Mouse (Mus musculus) macrophage (primary cell): ENCODE measurements around the gene Thsd4. TPM values are rescaled to one million over a fixed set of nuclear protein-coding genes. Genes with fewer than 3 reads are reported as not detected.

Experiments
- H3K27ac ChIP-seq: fragments of 350-480 bp; formaldehyde crosslinking; 2 replicates; pipeline ENCODE4 v1.9.0; 2021
- H3K36me3 ChIP-seq: fragments of 350-480 bp; formaldehyde crosslinking; 2 replicates; pipeline ENCODE4 v1.9.0; 2021; ENCODE audit errors: inconsistent target
- H3K4me3 ChIP-seq: fragments of 350-480 bp; formaldehyde crosslinking; 2 replicates; pipeline ENCODE4 v1.9.0; 2021; ENCODE audit errors: inconsistent target
- H3K79me2 ChIP-seq: fragments of 350-480 bp; formaldehyde crosslinking; 2 replicates; pipeline ENCODE4 v1.9.0; 2021; ENCODE audit errors: inconsistent target
- WGBS: methylation state at CpG from one replicate; pipeline ENCODE4 v1.1.7; 2026; ENCODE audit warnings: inconsistent platforms; ENCODE audit not compliant: missing documents; 5-methylcytosine and 5-hydroxymethylcytosine counted together
- polyA plus RNA-seq: library from polyadenylated mRNA; stranded (reverse); fragments of 250-400 nt; gene quantifications from 3 replicates; pipeline ENCODE4 v1.2.4, GENCODE M21; 2018; ENCODE audit warnings: inconsistent platforms

The Thsd4 gene
- polyA plus RNA-seq, 1 experiment from 2014 or later, result not detected

DNA sequence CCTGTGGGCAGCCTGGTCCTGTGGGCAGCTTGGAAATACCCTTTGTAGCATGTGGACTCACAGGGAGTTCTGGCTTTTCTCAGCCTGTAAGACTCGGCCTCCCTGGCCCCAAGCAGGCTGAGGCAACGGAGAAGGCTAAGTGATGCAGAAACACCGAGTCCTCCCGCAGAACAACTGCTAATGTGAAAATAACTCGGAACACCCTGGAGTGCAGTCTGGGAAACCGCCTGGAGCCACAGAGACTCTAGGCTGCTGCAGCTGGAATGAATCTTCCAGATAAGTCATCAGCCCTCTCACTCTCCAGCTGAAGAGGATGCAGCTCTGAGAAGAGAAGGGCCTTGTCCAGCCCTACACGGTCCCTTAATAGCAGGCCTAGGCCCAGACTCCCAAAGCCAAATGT, 402.0 kb downstream of the Thsd4 start:
- no peaks in the 10 kb centered on the region for H3K36me3 ChIP-seq
- H3K79me2 ChIP-seq, result no peaks in the 10 kb centered on the region
- no peak overlapping the region for H3K4me3 ChIP-seq
- H3K27ac ChIP-seq, result no peak overlapping the region
- WGBS, result 91% methylated on average over 7 of the region's 7 CpGs

DNA sequence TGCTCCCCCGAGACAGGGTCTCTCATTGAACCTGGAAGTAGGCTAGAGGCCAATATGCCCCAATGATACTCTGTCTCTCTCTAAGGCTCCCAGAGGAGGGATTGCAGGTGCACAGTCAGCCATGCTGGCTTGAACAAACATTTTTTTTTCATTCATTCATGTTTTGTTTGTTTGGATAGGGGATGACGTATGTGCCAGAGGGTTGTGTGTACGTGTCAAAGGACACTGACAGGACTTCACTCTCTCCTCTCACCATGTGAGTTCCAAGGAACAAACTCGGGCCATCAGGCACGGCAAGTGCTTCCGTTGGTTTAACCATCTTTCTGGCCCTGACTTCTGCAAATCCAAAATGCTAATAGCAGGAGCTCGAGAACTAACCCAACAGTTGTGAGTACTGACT, 404.0 kb downstream of the Thsd4 start:
- Histone ChIP-seq H3K36me3 (no peaks in the 10 kb centered on the region), H3K27ac (no peak overlapping the region), H3K4me3 (no peak overlapping the region), H3K79me2 (no peaks in the 10 kb centered on the region)
- WGBS, result 84% methylated on average over 7 of the region's 7 CpGs

DNA sequence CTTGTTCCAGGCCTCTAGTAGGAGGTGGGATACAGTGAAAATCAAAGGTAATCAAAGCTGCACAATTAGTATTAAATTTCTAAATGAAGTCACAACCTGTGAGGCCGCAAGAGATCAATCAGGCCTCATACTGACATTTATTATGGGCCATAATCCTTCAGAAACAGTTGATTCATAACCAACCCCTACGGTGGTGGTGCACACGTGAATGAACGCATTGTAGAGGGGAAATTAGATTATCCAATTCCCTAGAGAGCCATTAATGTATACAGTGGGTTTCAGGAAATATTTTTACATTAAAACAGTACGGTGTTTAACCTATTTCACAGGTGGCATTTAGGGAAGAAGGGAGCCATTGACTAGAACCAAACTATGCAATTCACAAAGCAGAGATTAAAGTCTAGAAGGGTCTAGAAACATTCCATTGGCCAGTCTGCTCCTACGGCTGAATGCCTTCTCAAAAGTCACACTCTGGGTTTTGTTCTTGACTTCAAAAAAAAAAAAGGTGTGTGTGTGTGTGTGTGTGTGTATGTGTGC, 406.1 kb downstream of the Thsd4 start:
- no peak overlapping the region for H3K4me3 ChIP-seq
- WGBS, result 78% methylated on average over 6 of the region's 6 CpGs
- H3K27ac ChIP-seq, result no peak overlapping the region
- no peaks in the 10 kb centered on the region for H3K36me3 ChIP-seq
- no peaks in the 10 kb centered on the region for H3K79me2 ChIP-seq

DNA sequence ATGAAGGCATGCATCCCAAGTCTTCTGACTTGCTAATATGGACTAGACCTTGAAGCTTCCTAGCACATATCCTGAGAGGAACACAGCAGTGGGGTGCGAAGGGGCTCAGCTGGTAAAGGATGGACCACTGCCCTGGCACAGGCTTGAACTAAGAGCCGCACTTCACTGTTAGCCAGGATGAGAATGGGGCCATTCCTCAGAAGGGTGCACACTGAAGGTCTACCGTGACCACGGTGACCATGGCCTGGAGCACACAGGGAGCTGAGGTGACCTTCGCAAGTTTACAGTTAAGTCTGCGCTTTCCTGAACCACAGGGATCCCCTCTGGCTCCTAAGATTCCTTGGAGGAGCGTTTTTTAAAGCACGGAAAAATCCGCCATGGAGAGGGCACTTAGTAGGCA, 406.5 kb downstream of the Thsd4 start:
- 93% methylated on average over 9 of the region's 9 CpGs for WGBS
- no peak overlapping the region for H3K27ac ChIP-seq
- H3K79me2 ChIP-seq, result no peaks in the 10 kb centered on the region
- H3K4me3 ChIP-seq, result no peak overlapping the region
- no peaks in the 10 kb centered on the region for H3K36me3 ChIP-seq

DNA sequence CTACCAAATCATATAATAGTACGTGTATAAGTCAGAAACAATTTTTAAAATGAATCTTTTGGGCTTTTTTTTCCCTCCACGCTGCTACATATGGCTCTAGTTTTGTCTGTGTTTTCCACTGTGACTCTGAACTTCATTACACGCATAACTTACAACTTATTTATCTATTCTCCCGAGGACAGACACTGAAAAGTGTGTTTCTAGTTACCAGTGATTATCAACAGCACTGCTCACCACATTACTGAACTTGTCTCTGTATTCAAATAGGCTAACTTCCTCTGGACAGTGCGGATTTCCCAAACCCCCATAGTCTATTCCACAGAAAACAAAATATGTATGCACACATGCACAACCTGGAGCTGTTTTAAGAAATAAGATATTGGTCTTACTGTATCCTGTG, 411.6 kb downstream of the Thsd4 start:
- no peaks in the 10 kb centered on the region for H3K36me3 ChIP-seq
- H3K79me2 ChIP-seq, result no peaks in the 10 kb centered on the region
- no peak overlapping the region for H3K4me3 ChIP-seq
- H3K27ac ChIP-seq, result no peak overlapping the region
- 80% methylated on average over 5 of the region's 5 CpGs for WGBS

DNA sequence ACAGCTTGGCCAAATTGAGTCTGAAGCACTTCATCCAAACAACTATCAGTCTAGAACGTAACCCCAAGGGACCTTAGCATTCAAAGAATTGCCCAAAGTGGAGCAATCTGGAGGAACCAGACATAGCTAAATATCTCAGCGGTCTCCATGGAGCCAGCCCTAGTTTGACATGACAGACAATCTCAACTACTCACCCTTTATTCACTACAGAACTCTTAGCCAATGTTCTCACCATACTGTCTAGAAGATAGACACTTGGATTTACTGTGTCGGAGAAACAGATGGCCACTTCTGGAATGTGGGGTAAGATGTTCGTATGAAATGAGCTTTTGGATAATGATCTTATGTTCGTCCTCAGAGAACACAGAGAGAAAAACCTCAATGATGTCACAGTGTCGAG, 415.2 kb downstream of the Thsd4 start:
- H3K4me3 ChIP-seq, result no peak overlapping the region
- H3K27ac ChIP-seq, result no peak overlapping the region
- WGBS, result 95% methylated on average over 6 of the region's 6 CpGs
- H3K36me3 ChIP-seq, result no peaks in the 10 kb centered on the region
- H3K79me2 ChIP-seq, result no peaks in the 10 kb centered on the region

DNA sequence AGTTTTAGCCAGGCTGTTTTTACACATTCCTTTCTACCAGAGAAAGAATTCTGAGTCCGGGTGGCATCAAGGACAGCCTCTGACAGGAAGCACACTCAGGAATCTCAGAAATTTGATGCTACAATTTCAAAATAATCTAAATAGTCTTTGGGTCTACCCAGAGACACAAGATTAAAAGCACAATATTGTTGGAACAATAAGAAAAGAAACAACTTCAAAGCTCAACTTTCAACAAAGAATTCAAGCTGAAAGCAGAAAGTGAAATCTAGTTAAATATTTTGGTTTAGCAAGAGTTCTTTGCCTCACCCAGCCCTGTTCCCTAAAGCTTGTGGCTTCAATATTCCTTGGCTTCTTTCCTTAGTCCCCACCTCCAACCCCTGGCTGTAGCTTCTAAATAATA, 415.7 kb downstream of the Thsd4 start:
- WGBS, result 60% methylated on average over 1 of the region's 1 CpGs
- Histone ChIP-seq H3K79me2 (no peaks in the 10 kb centered on the region), H3K27ac (no peak overlapping the region), H3K36me3 (no peaks in the 10 kb centered on the region), H3K4me3 (no peak overlapping the region)

DNA sequence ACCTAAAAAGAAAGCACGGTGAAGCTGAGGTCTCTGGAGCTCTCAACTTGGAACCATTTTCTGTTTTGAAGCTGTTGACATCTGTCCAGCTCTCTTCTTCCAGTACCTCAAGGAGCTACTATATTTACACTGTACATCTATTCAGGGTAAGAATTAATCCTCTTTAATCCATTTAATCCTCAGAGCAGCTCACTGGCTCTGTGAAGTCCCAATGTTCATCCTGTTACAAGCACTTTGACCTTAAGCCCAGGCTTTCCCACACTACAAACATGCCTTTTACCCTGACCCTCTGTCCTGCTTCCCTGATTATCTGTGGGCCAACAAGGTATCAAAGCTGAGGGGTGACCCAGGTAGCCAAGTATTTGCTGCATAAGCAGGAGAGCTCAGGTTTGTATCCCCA, 427.6 kb downstream of the Thsd4 start:
- no peak overlapping the region for H3K27ac ChIP-seq
- 80% methylated on average over 1 of the region's 1 CpGs for WGBS
- no peak overlapping the region for H3K4me3 ChIP-seq
- H3K36me3 ChIP-seq, result no peaks in the 10 kb centered on the region
- H3K79me2 ChIP-seq, result no peaks in the 10 kb centered on the region

DNA sequence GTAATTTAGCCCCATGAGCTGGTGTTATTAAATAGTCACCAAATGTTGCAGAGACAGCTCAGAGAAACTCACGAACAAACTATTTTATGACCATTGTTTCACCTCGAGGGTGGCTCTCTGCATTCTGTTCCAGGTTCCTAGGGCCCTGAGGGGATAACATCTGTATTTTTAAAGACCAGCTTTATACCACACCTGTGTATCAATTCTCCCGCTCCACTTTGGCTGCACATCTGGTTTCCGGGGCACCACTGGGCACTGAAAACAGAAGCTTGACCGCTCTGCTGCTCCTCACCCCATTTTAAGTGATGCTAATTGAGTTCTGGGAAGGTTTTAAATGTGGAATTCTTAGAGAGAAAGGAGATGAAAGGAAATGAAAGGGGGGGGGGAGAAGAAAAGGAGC, 429.4 kb downstream of the Thsd4 start:
- Histone ChIP-seq H3K4me3 (no peak overlapping the region), H3K27ac (no peak overlapping the region), H3K79me2 (no peaks in the 10 kb centered on the region), H3K36me3 (no peaks in the 10 kb centered on the region)
- WGBS, result 88% methylated on average over 5 of the region's 5 CpGs

DNA sequence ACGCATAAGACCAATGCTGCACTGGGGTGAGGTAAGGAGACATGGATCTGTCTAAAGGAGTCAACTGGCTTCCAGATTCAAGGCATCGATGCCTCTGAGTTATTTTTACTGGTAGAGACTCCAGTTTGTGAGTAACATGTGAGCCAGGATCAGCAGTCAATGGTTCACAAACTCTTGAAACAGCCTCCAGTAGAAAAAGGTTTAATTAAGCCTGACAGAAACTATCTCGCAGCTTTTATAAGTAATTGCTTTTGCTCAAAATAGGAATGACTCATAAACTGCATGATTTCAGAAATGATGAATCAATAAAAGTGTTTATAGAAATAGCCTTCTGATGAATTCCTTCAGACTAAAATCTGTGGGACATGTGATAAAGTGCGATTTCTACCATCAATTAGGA, 432.4 kb downstream of the Thsd4 start:
- no peaks in the 10 kb centered on the region for H3K36me3 ChIP-seq
- H3K27ac ChIP-seq, result no peak overlapping the region
- 81% methylated on average over 4 of the region's 4 CpGs for WGBS
- H3K4me3 ChIP-seq, result no peak overlapping the region
- no peaks in the 10 kb centered on the region for H3K79me2 ChIP-seq

DNA sequence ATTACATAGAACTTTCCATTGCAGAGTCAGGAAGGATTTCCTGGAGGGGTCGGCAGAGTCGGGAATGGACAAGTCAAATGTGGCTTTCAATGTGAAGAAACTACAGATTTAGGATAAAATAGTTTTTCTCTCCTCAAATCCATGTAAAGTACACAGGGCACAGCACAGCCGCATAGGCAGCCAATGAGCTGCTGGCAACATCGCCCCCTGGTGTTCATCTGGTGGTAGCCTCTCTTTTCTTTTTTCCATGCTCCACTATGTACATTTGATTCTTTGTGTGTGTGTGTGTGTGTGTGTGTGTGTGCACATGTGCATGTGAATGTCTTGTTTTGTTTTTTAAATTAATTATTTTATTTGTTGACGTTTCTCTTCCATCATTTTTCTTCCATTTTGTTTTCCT, 433.7 kb downstream of the Thsd4 start:
- 66% methylated on average over 5 of the region's 5 CpGs for WGBS

DNA sequence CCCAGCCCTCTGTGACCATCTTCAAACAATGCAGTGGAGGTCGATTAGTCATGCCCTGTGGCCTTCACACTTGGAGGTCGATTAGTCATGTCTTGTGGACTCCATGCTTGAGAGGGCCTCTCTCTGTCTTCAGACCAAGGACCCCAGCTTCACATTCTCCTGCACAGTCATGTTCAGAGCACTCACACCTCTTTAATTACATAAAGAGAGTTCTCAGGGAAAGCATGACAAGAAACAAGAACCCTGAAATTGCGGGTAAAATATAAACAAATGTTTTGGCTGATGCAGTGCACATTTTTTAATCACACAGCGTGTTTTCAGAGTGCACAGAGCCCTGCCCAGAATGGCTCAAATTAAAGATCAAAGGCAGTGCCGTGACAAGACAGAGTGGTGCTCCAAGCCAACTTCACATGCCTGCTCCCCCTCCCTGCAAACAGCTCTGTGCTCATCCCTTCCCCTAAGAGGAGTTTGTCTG, 439.7 kb downstream of the Thsd4 start:
- no peaks in the 10 kb centered on the region for H3K36me3 ChIP-seq
- 66% methylated on average over 5 of the region's 5 CpGs for WGBS
- H3K27ac ChIP-seq, result no peak overlapping the region
- no peak overlapping the region for H3K4me3 ChIP-seq
- no peaks in the 10 kb centered on the region for H3K79me2 ChIP-seq

More for the DNA sequence above, 433.7 kb downstream of the Thsd4 start:
- no peaks in the 10 kb centered on the region for H3K79me2 ChIP-seq
- no peak overlapping the region for H3K27ac ChIP-seq
- H3K4me3 ChIP-seq, result no peak overlapping the region
- H3K36me3 ChIP-seq, result no peaks in the 10 kb centered on the region

DNA sequence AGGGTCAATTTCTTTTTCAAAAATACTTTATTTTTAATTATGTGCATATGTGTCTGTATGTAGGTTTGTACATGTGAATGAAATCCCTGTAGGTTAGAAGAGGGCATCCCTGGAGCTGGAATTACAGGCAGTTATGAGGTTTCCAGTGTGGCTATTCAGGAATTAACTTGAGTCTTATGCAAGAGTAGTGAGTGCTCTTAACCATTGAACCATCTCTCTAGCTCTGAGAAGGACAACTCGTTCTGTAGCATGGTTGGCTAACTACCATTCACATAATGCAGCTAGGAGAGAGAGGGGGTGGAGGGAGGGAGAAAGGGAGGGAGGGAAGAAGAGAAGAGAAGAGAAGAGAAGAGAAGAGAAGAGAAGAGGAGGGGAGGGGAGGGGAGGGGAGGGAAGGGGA, 444.1 kb downstream of the Thsd4 start:
- 57% methylated on average over 1 of the region's 1 CpGs for WGBS
- Histone ChIP-seq H3K27ac (no peak overlapping the region), H3K4me3 (no peak overlapping the region), H3K36me3 (no peaks in the 10 kb centered on the region), H3K79me2 (no peaks in the 10 kb centered on the region)

DNA sequence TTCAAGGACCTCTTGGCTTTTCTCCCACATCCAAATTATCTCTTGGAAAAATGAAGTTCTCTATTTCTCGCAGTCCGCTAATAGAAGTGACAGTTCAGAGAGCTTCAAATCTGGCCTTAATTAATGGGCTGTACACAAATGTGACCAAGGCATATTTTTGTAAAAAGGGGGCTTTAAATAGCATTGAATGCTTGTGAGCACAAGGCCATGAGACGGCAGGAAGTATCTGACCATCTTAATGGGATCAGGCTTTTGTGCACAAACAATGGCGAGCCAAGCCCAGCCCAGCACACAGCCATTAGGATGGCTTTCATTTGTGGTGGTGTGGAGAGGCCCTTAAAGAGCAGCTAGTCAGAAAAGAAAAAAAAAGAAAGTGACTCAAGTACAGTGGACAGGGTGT, 445.4 kb downstream of the Thsd4 start:
- Histone ChIP-seq H3K36me3 (no peaks in the 10 kb centered on the region), H3K79me2 (no peaks in the 10 kb centered on the region), H3K27ac (no peak overlapping the region), H3K4me3 (no peak overlapping the region)
- 89% methylated on average over 4 of the region's 4 CpGs for WGBS

DNA sequence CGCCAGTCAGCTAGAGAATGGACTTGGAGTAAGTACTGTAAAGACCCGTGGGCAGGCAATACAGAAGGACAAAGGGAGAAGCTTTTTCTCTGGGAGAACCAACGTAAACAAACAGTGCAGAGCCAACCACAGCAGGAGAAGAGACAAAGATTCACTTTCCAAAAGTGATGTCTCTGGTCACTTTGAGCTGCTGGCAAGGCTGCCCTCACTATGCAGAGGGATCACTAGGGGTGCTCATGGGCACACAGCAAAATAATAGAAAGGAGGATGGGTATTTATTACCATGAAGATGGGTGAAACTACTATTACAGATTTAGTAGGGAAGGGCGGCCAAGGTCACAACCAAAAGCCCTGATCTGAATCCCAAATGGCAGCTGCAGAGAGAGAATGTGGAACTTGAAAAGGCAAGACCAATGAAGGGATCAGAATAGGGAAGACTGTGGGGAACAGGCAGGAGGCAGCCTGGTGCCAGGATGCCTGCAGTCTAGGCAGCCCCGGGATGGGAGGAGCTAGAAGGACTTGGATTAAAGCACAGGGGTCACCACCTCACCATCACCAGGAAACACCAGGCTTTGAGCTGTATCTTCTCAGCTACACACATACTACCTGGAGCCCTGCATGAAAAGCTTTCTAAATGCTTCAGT, 450.1 kb downstream of the Thsd4 start:
- Histone ChIP-seq H3K79me2 (no peaks in the 10 kb centered on the region), H3K36me3 (no peaks in the 10 kb centered on the region)
- WGBS, result 65% methylated on average over 5 of the region's 5 CpGs

DNA sequence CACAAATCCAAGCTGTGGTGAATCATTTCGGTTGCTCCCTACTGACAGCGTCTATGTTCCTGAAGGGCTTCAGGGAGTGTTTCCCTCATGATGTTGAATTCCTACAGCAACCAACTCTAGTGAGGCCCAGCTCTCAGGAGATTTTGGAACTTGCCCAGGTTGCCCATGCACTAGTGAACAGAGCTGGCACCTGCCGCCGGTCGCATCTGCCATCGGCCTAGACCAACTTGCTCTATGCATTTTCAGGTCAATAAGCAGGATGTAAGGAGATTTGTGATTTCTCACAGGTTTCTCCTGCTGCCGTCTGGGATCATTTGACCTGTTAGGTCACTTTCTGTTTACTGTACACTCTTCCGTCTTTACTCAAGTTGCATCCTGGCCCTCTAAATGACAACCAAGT, 454.6 kb downstream of the Thsd4 start:
- Histone ChIP-seq H3K36me3 (no peaks in the 10 kb centered on the region), H3K27ac (no peak overlapping the region), H3K4me3 (no peak overlapping the region), H3K79me2 (no peaks in the 10 kb centered on the region)
- WGBS, result 92% methylated on average over 8 of the region's 8 CpGs

More for the DNA sequence above, 450.1 kb downstream of the Thsd4 start:
- Histone ChIP-seq H3K27ac (no peak overlapping the region), H3K4me3 (no peak overlapping the region)
